Mouse (Mus musculus) ES-Bruce4 (cell line): ENCODE data around the gene Uts2r. TPM values are rescaled to one million over a fixed set of nuclear protein-coding genes. Genes with fewer than 3 reads are reported as not detected.

Source experiments
- H3K27ac ChIP-seq: 2 replicates; pipeline ENCODE4 v1.5.1; 2012; ENCODE audit warnings: low read length, inconsistent platforms; ENCODE audit not compliant: insufficient read depth
- H3K27me3 ChIP-seq: 2 replicates; pipeline ENCODE4 v1.6.1; 2012; ENCODE audit warnings: mild to moderate bottlenecking, low read length, inconsistent platforms; ENCODE audit not compliant: control insufficient read depth, poor library complexity, insufficient read depth, severe bottlenecking
- H3K36me3 ChIP-seq: 2 replicates; pipeline ENCODE4 v1.6.1; 2012; ENCODE audit warnings: inconsistent platforms, mild to moderate bottlenecking, low read length, moderate library complexity; ENCODE audit not compliant: control insufficient read depth, poor library complexity, insufficient read depth, severe bottlenecking
- H3K4me1 ChIP-seq: one replicate; pipeline ENCODE4 v1.8.1; 2011; ENCODE audit warnings: low read length; ENCODE audit not compliant: control insufficient read depth, insufficient read depth
- H3K4me3 ChIP-seq: 2 replicates; pipeline ENCODE4 v1.5.1; 2011; ENCODE audit warnings: low read depth, mild to moderate bottlenecking, low read length
- H3K9ac ChIP-seq: 2 replicates; pipeline ENCODE4 v1.6.1; 2012; ENCODE audit warnings: low read depth, mild to moderate bottlenecking, inconsistent platforms; ENCODE audit not compliant: poor library complexity, severe bottlenecking
- H3K9me3 ChIP-seq: replicated peaks from 2 replicates; pipeline ENCODE4 v1.6.1; 2012; ENCODE audit warnings: mild to moderate bottlenecking, low read length, inconsistent platforms; ENCODE audit not compliant: control insufficient read depth, poor library complexity, insufficient read depth, severe bottlenecking
- CTCF ChIP-seq: IDR thresholded peaks from one replicate; pipeline ENCODE4 v1.8.1; 2011; ENCODE audit warnings: low read depth, low read length
- EP300 ChIP-seq: IDR thresholded peaks from 2 replicates; pipeline ENCODE4 v1.6.1; 2011; ENCODE audit warnings: low read depth, low read length; ENCODE audit not compliant: insufficient read depth
- POLR2A ChIP-seq: IDR thresholded peaks from one replicate; pipeline ENCODE4 v1.8.1; 2011; ENCODE audit warnings: low read length; ENCODE audit not compliant: insufficient read depth
- polyA plus RNA-seq: library from polyadenylated mRNA; stranded (reverse); fragments of >200 nt; gene quantifications from 2 replicates; pipeline ENCODE4 v1.2.4, GENCODE M21; 2011; ENCODE audit warnings: low read depth; ENCODE audit not compliant: missing spikeins, insufficient read depth, insufficient read length

Gene Uts2r
- polyA plus RNA-seq, 1 experiment = not detected

DNA sequence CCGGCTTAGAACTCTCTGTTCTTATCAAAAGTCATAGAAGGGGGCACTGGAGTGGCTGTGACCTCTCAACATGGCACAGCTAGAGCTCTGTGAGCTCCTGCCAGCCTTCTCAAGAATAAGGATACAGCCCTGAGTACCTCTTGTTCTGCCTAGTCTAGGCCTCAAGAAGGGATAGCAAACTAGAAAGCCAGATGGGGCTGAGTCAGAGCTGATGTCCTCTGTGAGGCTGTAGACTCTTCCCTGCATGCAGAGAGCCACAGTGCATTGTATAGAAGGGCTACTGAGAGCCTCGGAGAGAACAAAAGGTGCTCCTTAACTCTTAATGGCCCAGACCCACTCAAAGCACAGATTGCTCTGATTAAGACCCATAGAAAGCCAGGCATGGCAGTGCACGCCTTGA lies 14.2 kb downstream of the Uts2r start:
- Histone ChIP-seq H3K9ac (no peak overlapping the region), H3K36me3 (no peaks in the 10 kb centered on the region), H3K27ac (no peak overlapping the region), H3K4me1 (no peaks in the 10 kb centered on the region), H3K4me3 (no peak overlapping the region), H3K9me3 (no peaks in the 10 kb centered on the region), H3K27me3 (no peaks in the 10 kb centered on the region)
- no peak for TF ChIP-seq CTCF

DNA sequence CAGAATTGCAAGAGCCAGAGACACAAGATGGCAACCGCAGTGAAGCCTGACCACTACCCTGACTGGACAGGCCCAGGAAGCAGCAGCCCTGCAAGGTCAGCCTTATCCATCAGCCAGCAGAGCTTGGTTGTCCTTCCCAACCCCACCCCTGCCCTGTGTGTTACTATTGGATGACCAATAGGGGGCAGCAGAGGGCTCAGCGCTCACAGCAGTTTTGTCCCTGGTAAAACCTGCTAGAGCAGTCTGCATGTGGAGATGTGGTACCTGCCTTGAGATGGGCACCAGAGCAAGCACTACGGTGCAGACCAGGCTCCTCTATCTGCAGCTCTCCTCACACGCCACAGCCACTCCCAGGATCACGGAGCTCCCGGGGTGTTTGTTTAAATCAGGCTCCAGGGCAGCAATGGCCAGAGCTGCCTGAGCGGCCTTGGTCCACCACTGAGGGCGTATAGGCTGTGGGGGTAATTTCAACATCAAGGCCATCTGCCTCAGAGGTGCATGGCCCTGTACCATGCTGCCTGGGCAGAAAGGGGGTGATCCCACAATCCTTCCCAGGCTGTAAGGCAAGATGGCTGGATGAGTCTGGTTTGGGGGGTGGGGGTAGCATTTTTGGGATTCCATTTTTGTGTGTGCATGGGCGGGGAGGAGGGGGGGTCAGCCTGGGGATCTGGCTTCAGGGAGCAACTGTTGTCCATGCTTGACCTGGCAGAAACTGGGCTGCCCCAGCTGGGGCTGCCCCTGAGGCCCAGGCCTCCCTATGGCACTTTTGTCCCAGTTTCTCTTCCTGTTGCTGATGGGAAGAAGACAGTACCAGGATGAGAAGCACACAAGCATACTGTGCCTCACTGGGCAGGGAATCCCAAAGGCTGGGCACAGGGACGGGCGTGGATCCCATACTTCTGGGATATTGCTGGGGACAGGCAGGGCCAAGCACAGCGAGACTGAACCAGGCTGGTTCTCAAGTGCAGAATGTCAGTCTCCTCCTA lies 16.5 kb downstream of the Uts2r start:
- H3K4me3 ChIP-seq = no peak overlapping the region
- no peaks in the 10 kb centered on the region for H3K36me3 ChIP-seq
- no peaks in the 10 kb centered on the region for H3K9me3 ChIP-seq
- H3K9ac ChIP-seq = no peak overlapping the region
- no peaks in the 10 kb centered on the region for H3K4me1 ChIP-seq
- H3K27me3 ChIP-seq = no peaks in the 10 kb centered on the region
- H3K27ac ChIP-seq = no peak overlapping the region
- TF ChIP-seq POLR2A = no peak
- TF ChIP-seq EP300 = no peak
- TF ChIP-seq CTCF = peak; percentile 96

DNA sequence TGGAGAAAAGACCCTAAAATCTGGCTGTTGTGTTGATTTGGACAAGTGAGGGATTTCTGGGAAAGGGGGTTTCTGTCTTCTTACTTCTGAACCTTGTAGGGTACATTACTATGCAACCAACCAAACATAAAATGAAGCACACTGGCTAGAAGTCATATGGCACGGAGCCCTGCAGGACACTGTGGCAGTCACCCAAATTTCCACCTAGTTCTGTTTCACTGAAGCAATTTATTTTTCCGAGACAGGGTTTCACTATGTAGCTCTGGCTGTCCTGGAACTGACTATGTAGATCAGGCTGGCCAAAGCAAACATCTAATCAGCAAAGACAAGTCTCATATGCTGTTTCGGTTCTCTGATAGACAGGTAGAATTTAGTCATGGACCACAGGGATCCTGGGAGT lies 29.6 kb downstream of the Uts2r start:
- TF ChIP-seq EP300 (no peak), POLR2A (no peak), CTCF (no peak)
- no peak overlapping the region for H3K9ac ChIP-seq
- H3K27ac ChIP-seq = no peak overlapping the region
- no peaks in the 10 kb centered on the region for H3K4me1 ChIP-seq
- no peaks in the 10 kb centered on the region for H3K9me3 ChIP-seq
- H3K36me3 ChIP-seq = no peaks in the 10 kb centered on the region
- no peaks in the 10 kb centered on the region for H3K27me3 ChIP-seq
- H3K4me3 ChIP-seq = no peak overlapping the region

DNA sequence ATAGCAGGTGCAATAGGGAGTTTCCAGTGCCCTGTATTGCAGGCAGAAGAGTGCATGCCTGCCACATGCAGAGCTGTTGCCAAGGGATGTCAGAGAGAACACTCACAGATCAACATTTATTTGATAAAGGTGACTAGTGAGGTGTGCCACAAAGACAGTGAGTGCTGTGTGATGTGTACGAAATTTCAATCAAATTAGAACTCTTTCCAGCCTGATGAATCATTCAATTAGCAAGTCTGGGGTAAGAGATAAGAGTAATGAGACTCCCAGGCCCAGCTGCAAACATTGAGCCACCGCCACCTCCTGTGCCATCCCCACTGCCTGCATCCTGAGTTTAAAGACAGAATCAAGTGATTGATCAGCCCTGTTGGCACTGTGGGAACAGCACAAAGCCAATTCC lies 32.7 kb downstream of the Uts2r start:
- Histone ChIP-seq H3K36me3 (no peaks in the 10 kb centered on the region), H3K4me1 (no peaks in the 10 kb centered on the region), H3K4me3 (no peak overlapping the region), H3K27ac (no peak overlapping the region), H3K9me3 (no peaks in the 10 kb centered on the region), H3K27me3 (no peaks in the 10 kb centered on the region), H3K9ac (no peak overlapping the region)
- TF ChIP-seq EP300 (no peak), CTCF (no peak), POLR2A (no peak)

DNA sequence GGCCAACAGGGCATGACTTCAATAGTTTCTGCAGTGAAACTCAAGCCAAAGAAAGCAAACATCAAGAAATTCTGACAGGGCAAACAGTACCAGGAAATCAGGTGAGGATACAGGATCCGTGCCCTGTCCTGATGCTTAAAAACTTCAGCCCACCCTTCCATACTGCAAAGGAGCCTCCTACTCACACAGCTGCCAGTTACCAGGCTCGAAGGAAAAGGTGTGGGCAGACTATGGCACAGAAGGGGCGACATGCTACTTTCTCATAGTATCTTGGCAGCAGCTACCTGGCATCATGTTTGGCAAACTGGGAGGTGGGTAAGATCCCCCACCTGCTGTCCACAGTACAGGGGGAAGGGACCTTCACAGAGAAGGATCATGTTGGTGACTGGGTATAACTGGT lies 33.3 kb downstream of the Uts2r start:
- Histone ChIP-seq H3K9ac (no peak overlapping the region), H3K27me3 (no peaks in the 10 kb centered on the region), H3K4me3 (no peak overlapping the region), H3K36me3 (no peaks in the 10 kb centered on the region), H3K27ac (no peak overlapping the region), H3K4me1 (no peaks in the 10 kb centered on the region), H3K9me3 (no peaks in the 10 kb centered on the region)
- TF ChIP-seq CTCF (no peak), POLR2A (no peak), EP300 (no peak)

DNA sequence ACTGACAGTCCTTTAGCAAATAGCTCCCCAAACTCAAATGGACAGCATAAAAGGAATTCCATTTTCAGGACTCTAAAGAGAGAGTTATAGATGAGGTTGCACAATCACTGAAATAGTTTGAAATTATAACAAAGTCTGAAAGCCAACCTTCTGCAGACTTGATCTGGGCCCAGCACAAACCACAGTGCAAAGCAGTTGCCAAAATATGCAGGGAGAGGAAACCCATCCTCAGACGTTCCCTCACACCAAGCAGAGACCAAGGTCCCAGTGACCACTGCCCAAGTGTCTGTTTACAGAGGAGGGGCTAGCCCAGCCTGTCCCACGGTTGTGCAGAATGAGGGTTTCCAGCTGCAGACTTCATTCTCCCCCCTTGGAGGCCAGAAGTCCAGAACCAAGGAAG lies 38.6 kb downstream of the Uts2r start:
- TF ChIP-seq EP300 (no peak), POLR2A (no peak), CTCF (no peak)
- no peaks in the 10 kb centered on the region for H3K36me3 ChIP-seq
- H3K27ac ChIP-seq = no peak overlapping the region
- H3K4me1 ChIP-seq = no peaks in the 10 kb centered on the region
- no peaks in the 10 kb centered on the region for H3K9me3 ChIP-seq
- H3K4me3 ChIP-seq = no peak overlapping the region
- H3K27me3 ChIP-seq = no peaks in the 10 kb centered on the region
- H3K9ac ChIP-seq = no peak overlapping the region
